Mouse (Mus musculus) liver, embryonic 14.5 days (tissue): ENCODE data around the gene Met.

Experiments
- CTCF ChIP-seq: IDR thresholded peaks from 2 replicates; pipeline ENCODE4 v1.5.1; 2016; ENCODE audit warnings: antibody characterized with exemption, low read depth, control low read depth
- EP300 ChIP-seq: IDR thresholded peaks from 2 replicates; pipeline ENCODE4 v1.6.1; 2016; ENCODE audit warnings: antibody characterized with exemption, low read depth

- TF ChIP-seq CTCF (no peak), EP300 (no peak)
Measured at GRCm38 (mm10) chr6:17606915-17607314, 143.3 kb downstream of the Met start.
